Comparison of ENCODE assay signal across 10 mouse cellular contexts in the genomic region with DNA sequence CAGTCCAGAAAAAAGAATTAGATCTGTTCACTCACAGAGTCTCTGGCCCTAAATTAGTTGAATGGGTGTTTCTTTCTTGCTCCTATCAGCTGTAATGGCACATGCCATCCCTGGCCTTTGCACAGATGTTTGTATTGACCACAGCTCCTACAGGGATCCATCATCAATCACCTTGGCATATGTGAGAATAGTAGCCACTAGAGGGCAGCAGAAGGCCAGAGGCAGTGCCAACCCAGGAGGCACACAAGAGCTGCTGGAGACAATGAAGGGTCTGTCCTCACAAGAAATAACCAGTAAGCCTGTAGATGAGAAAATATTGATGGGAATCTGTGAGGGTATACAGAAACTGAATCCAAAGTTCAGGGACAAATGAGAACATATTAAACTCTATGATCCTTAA. TPM values are rescaled to one million over a fixed set of nuclear protein-coding genes. Genes with fewer than 3 reads are reported as not detected.
A peak's percentile ranks its signal among the peaks of the same experiment; 100 is the strongest.
DNase-seq lines count a peak whose midpoint lies in the region; ATAC-seq lines count a peak whose summit lies in the region.
"Had no signal": no experiment of that assay in that cellular context is flagged by ENCODE, and none has a peak within 500 bp of the region (broad histone marks: within the 10 kb centered on the region; RNA-seq: fewer than 3 reads in every experiment).

No protein-coding gene starts in this region.

- DNase-seq in intestine, embryonic 14.5 days (ENCODE audit: low spot score) = peak; percentile 61
- peak; percentile 40 for DNase-seq in adrenal gland, adult 8-10 months
- DNase-seq in embryo, embryonic 11.5 days (ENCODE audit: low read depth, low spot score) = peak; percentile 45
- peak; percentile 32 to 55 for DNase-seq in layer of hippocampus, postnatal 10 days (ENCODE audit: low spot score in 2 of 2)
- peak; percentile 11 to 62 for DNase-seq in spleen, postnatal 14 days (ENCODE audit: low spot score in 2 of 2)

- no peaks in the 10 kb centered on the region for H3K4me1 ChIP-seq in intestine, embryonic 14.5 days (replicated peaks; ENCODE audit: control insufficient read depth, insufficient read depth, low read length)
- no peaks in the 10 kb centered on the region for H3K4me1 ChIP-seq in intestine, embryonic 16.5 days (ENCODE audit: control insufficient read depth, insufficient read depth, low read length)
- H3K4me1 ChIP-seq in midbrain, embryonic 12.5 days = peaks cover 10% of the 10 kb centered on the region

- H3K9me3 ChIP-seq in intestine, embryonic 14.5 days (ENCODE audit: control insufficient read depth, low read length) = no peaks in the 10 kb centered on the region
- no peaks in the 10 kb centered on the region for H3K9me3 ChIP-seq in intestine, embryonic 16.5 days (ENCODE audit: control insufficient read depth, low read length)
- no peaks in the 10 kb centered on the region for H3K9me3 ChIP-seq in midbrain, embryonic 12.5 days

- H3K9ac ChIP-seq in intestine, embryonic 14.5 days (ENCODE audit: low read length) = no peak overlapping the region
- H3K9ac ChIP-seq in intestine, embryonic 16.5 days (ENCODE audit: low read depth, low read length) = no peak overlapping the region
- no peak overlapping the region for H3K9ac ChIP-seq in midbrain, embryonic 12.5 days (replicated peaks)

- H3K4me2 ChIP-seq in intestine, embryonic 14.5 days (ENCODE audit: low read length) = no peak overlapping the region
- no peak overlapping the region for H3K4me2 ChIP-seq in intestine, embryonic 16.5 days (ENCODE audit: low read depth, low read length)
- H3K4me2 ChIP-seq in midbrain, embryonic 12.5 days (replicated peaks) = no peak overlapping the region

- no peaks in the 10 kb centered on the region for H3K27me3 ChIP-seq in intestine, embryonic 14.5 days (replicated peaks; ENCODE audit: control insufficient read depth, insufficient read depth, low read length)
- no peaks in the 10 kb centered on the region for H3K27me3 ChIP-seq in intestine, embryonic 16.5 days (replicated peaks; ENCODE audit: control insufficient read depth, insufficient read depth, low read length)
- peaks cover 53% of the 10 kb centered on the region for H3K27me3 ChIP-seq in midbrain, embryonic 12.5 days

- H3K36me3 ChIP-seq in intestine, embryonic 14.5 days (ENCODE audit: control insufficient read depth, insufficient read depth, low read length) = no peaks in the 10 kb centered on the region
- H3K36me3 ChIP-seq in intestine, embryonic 16.5 days (ENCODE audit: control insufficient read depth, insufficient read depth, low read length) = no peaks in the 10 kb centered on the region
- no peaks in the 10 kb centered on the region for H3K36me3 ChIP-seq in midbrain, embryonic 12.5 days

- H3K27ac ChIP-seq in intestine, embryonic 14.5 days (ENCODE audit: low read depth) = no peak overlapping the region
- no peak overlapping the region for H3K27ac ChIP-seq in intestine, embryonic 16.5 days (ENCODE audit: low read length)
- no peak overlapping the region for H3K27ac ChIP-seq in midbrain, embryonic 12.5 days (replicated peaks)
- H3K27ac ChIP-seq: macrophage had no signal

- peak; percentile 62; the same call in 1 of the 2 replicates for ATAC-seq in intestine, embryonic 14.5 days (replicated peaks; ENCODE audit: low FRiP score, low TSS enrichment, low read depth)
- ATAC-seq in intestine, embryonic 16.5 days = no peak
- peak; percentile 87 to 96 for ATAC-seq in hematopoietic stem cell, adult 5-6 weeks (replicated peaks in 1 of 2; ENCODE audit: insufficient read depth in 1 of 2, low FRiP score in 2 of 2, low TSS enrichment in 1 of 2, low read depth in 1 of 2, poor library complexity in 2 of 2, severe bottlenecking in 2 of 2)
- ATAC-seq in midbrain, embryonic 12.5 days (ENCODE audit: low FRiP score, low read depth) = peak; percentile 24; the same call in 1 of the 2 replicates

- H3K4me3 ChIP-seq in intestine, embryonic 14.5 days (ENCODE audit: low read depth, low read length) = no peak overlapping the region
- H3K4me3 ChIP-seq in intestine, embryonic 16.5 days (ENCODE audit: low read length) = no peak overlapping the region
- no peak overlapping the region for H3K4me3 ChIP-seq in midbrain, embryonic 12.5 days

RNA-seq across cellular contexts. Expression of gene Ermn, which starts 2.7 kb away (rescaled TPM):
- polyA plus RNA-seq in intestine, embryonic 14.5 days (2014; fragmentation: Nextera tagmentation; extraction: Ambion mirVana) = not detected in 2 replicates
- 0.06 TPM in 1 of 2 replicates, not detected in the other for polyA plus RNA-seq in intestine, embryonic 16.5 days (2015; fragmentation: Nextera tagmentation; extraction: Ambion mirVana)
- not detected for total RNA-seq in adrenal gland, adult 8-10 months (2022)
- total RNA-seq in hematopoietic stem cell, adult 5-6 weeks (2017) = not detected in 2 replicates
- 1 to 10 TPM in 1 of 2 experiments, under 1 TPM in 1; 0.96 to 1.0 TPM for total RNA-seq in layer of hippocampus, postnatal 10 days (2021)
- 0.14 and 0.26 TPM in 2 replicates for polyA plus RNA-seq in midbrain, embryonic 12.5 days (2016; fragmentation: Nextera tagmentation; extraction: Ambion mirVana)
- total RNA-seq: adrenal gland, postnatal 4 days had no signal
- polyA plus RNA-seq: macrophage had no signal

RNA-seq across cellular contexts. Expression of gene Galnt5, which starts 57.7 kb away (rescaled TPM):
- polyA plus RNA-seq in intestine, embryonic 14.5 days (2014; fragmentation: Nextera tagmentation; extraction: Ambion mirVana) = 3.0 and 3.1 TPM in 2 replicates
- 2.0 and 2.6 TPM in 2 replicates for polyA plus RNA-seq in intestine, embryonic 16.5 days (2015; fragmentation: Nextera tagmentation; extraction: Ambion mirVana)
- total RNA-seq in adrenal gland, adult 8-10 months (2022) = not detected
- total RNA-seq in hematopoietic stem cell, adult 5-6 weeks (2017) = 3.6 and 4.2 TPM in 2 replicates
- under 1 TPM; 0.09 to 0.23 TPM for total RNA-seq in layer of hippocampus, postnatal 10 days (2021)
- polyA plus RNA-seq in midbrain, embryonic 12.5 days (2016; fragmentation: Nextera tagmentation; extraction: Ambion mirVana) = 0.17 and 0.42 TPM in 2 replicates
- polyA plus RNA-seq: macrophage had no signal
